Mouse (Mus musculus): ENCODE data around the gene Rnf220. TPM values are rescaled to one million over a fixed set of nuclear protein-coding genes. Genes with fewer than 3 reads are reported as not detected.

Gene Rnf220
- polyA plus RNA-seq, 1 experiment from 2014 or later, result 63.3 TPM

- no peak for DNase-seq (ENCODE audit: low spot score, missing footprints)
- no peak overlapping the region for H3K4me3 ChIP-seq (ENCODE audit: low read depth, low read length)
- no peak overlapping the region; the same call in 1 of the 2 replicates for H3K27ac ChIP-seq (ENCODE audit: low read depth, low read length)
- 77% methylated on average over 5 of the region's 5 CpGs for WGBS
- peaks cover 31% of the 10 kb centered on the region for H3K27me3 ChIP-seq (ENCODE audit: control insufficient read depth, insufficient read depth, low read length)
- H3K9me3 ChIP-seq (ENCODE audit: control insufficient read depth, low read length), result no peaks in the 10 kb centered on the region
- no peak overlapping the region for H3K4me2 ChIP-seq
- peaks cover 38% of the 10 kb centered on the region for H3K4me1 ChIP-seq (ENCODE audit: control insufficient read depth, insufficient read depth, low read length)
- H3K9ac ChIP-seq (ENCODE audit: low read length), result no peak overlapping the region
- no peaks in the 10 kb centered on the region for H3K36me3 ChIP-seq (ENCODE audit: control insufficient read depth, insufficient read depth, low read length)
- no peak for ATAC-seq (ENCODE audit: low FRiP score)
Measured at GRCm38 (mm10) chr4:117482103-117482502, 14.7 kb downstream of the Rnf220 start.

- H3K4me1 ChIP-seq (ENCODE audit: control insufficient read depth, insufficient read depth, low read length), result peaks cover 37% of the 10 kb centered on the region
- H3K27ac ChIP-seq (ENCODE audit: low read depth, low read length), result peak overlapping the region; percentile 57
- ATAC-seq (ENCODE audit: low FRiP score) (peak; percentile 41), DNase-seq (ENCODE audit: low spot score, missing footprints) (peak; percentile 90)
- H3K4me3 ChIP-seq (ENCODE audit: low read depth, low read length), result no peak overlapping the region
- H3K9ac ChIP-seq (ENCODE audit: low read length), result peak overlapping the region; percentile 20; the same call in 1 of the 2 replicates
- peaks cover 20% of the 10 kb centered on the region for H3K27me3 ChIP-seq (ENCODE audit: control insufficient read depth, insufficient read depth, low read length)
- WGBS, result 18% methylated on average over 11 of the region's 11 CpGs
- no peaks in the 10 kb centered on the region for H3K9me3 ChIP-seq (ENCODE audit: control insufficient read depth, low read length)
- peak overlapping the region; percentile 17; the same call in 1 of the 2 replicates for H3K4me2 ChIP-seq
- H3K36me3 ChIP-seq (ENCODE audit: control insufficient read depth, insufficient read depth, low read length), result no peaks in the 10 kb centered on the region
Measured at GRCm38 (mm10) chr4:117480611-117481445, 16.0 kb downstream of the Rnf220 start.

DNA sequence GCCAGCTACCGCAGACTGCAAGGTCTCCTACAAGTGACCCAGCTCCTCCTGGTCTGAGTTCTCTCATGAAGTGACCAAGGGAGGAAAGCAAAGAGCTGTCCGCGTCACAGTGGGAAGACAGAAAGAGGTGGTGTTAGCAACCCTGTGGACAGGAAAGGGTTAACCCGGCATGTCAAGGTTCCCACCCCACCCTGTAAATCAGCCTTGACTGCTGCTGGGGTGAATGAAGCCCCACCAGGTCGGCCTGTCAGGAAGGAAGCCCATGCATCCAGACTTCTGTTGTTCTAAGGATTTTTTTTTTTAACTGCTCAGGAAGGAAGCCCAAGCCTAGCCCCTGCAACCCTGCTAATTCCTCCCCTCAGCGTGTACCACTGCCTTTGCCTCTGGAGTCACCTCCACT, 16.9 kb downstream of the Rnf220 start:
- H3K27me3 ChIP-seq (ENCODE audit: control insufficient read depth, insufficient read depth, low read length), result peaks cover 11% of the 10 kb centered on the region
- H3K4me2 ChIP-seq, result no peak overlapping the region
- 0 out of 2 replicates have a peak overlapping the region, but pooled peaks have one; percentile 57 for H3K27ac ChIP-seq (ENCODE audit: low read depth, low read length)
- WGBS, result 55% methylated on average over 6 of the region's 6 CpGs
- no peak for ATAC-seq (ENCODE audit: low FRiP score)
- H3K9me3 ChIP-seq (ENCODE audit: control insufficient read depth, low read length), result no peaks in the 10 kb centered on the region
- H3K4me1 ChIP-seq (ENCODE audit: control insufficient read depth, insufficient read depth, low read length), result peaks cover 32% of the 10 kb centered on the region
- H3K4me3 ChIP-seq (ENCODE audit: low read depth, low read length), result no peak overlapping the region
- DNase-seq (ENCODE audit: low spot score, missing footprints), result peak; percentile 90
- H3K9ac ChIP-seq (ENCODE audit: low read length), result no peak overlapping the region
- H3K36me3 ChIP-seq (ENCODE audit: control insufficient read depth, insufficient read depth, low read length), result no peaks in the 10 kb centered on the region

GRCm38 (mm10) chr4:117478101-117478673, 18.7 kb downstream of the Rnf220 start:
- Histone ChIP-seq H3K27ac (ENCODE audit: low read depth, low read length) (no peak overlapping the region), H3K4me3 (ENCODE audit: low read depth, low read length) (no peak overlapping the region), H3K9ac (ENCODE audit: low read length) (no peak overlapping the region), H3K4me1 (ENCODE audit: control insufficient read depth, insufficient read depth, low read length) (peaks cover 23% of the 10 kb centered on the region), H3K4me2 (no peak overlapping the region), H3K27me3 (ENCODE audit: control insufficient read depth, insufficient read depth, low read length) (peaks cover 7% of the 10 kb centered on the region), H3K9me3 (ENCODE audit: control insufficient read depth, low read length) (no peaks in the 10 kb centered on the region), H3K36me3 (ENCODE audit: control insufficient read depth, insufficient read depth, low read length) (no peaks in the 10 kb centered on the region)
- DNase-seq (ENCODE audit: low spot score, missing footprints) (peak; percentile 76), ATAC-seq (ENCODE audit: low FRiP score) (no peak)
- WGBS, result 82% methylated on average over 15 of the region's 15 CpGs

GRCm38 (mm10) chr4:117477401-117477800, 19.5 kb downstream of the Rnf220 start:
- H3K4me2 ChIP-seq, result no peak overlapping the region
- H3K4me3 ChIP-seq (ENCODE audit: low read depth, low read length), result no peak overlapping the region
- DNase-seq (ENCODE audit: low spot score, missing footprints) (peak; percentile 35), ATAC-seq (ENCODE audit: low FRiP score) (no peak)
- H3K9ac ChIP-seq (ENCODE audit: low read length), result no peak overlapping the region
- WGBS, result 59% methylated on average over 5 of the region's 5 CpGs
- H3K9me3 ChIP-seq (ENCODE audit: control insufficient read depth, low read length), result no peaks in the 10 kb centered on the region
- H3K27me3 ChIP-seq (ENCODE audit: control insufficient read depth, insufficient read depth, low read length), result peaks cover 7% of the 10 kb centered on the region
- no peaks in the 10 kb centered on the region for H3K36me3 ChIP-seq (ENCODE audit: control insufficient read depth, insufficient read depth, low read length)
- H3K4me1 ChIP-seq (ENCODE audit: control insufficient read depth, insufficient read depth, low read length), result peaks cover 23% of the 10 kb centered on the region
- no peak overlapping the region for H3K27ac ChIP-seq (ENCODE audit: low read depth, low read length)

DNA sequence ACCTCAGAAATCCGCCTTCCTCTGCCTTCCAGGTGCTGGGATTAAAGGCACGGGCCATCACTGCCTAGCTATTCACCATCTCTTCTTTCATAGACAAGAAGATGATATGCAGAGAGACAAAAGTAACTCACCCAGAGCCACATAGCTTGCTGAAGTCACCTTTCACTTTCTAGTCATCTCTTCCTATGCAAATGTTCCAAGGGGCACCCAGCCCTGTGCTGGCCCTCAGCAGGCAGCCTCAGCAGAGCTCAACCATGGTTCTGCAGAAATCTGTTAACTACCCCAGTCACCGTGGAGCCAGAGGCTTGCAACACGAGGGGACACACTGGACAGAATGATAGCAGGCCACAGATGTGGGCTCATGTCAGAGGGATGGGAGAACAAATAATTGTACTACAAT, 20.1 kb downstream of the Rnf220 start:
- Histone ChIP-seq H3K27ac (ENCODE audit: low read depth, low read length) (no peak overlapping the region), H3K4me1 (ENCODE audit: control insufficient read depth, insufficient read depth, low read length) (peaks cover 21% of the 10 kb centered on the region), H3K9me3 (ENCODE audit: control insufficient read depth, low read length) (no peaks in the 10 kb centered on the region), H3K27me3 (ENCODE audit: control insufficient read depth, insufficient read depth, low read length) (peaks cover 4% of the 10 kb centered on the region), H3K4me2 (no peak overlapping the region), H3K9ac (ENCODE audit: low read length) (no peak overlapping the region), H3K36me3 (ENCODE audit: control insufficient read depth, insufficient read depth, low read length) (no peaks in the 10 kb centered on the region), H3K4me3 (ENCODE audit: low read depth, low read length) (no peak overlapping the region)
- ATAC-seq (ENCODE audit: low FRiP score) (no peak), DNase-seq (ENCODE audit: low spot score, missing footprints) (peak; percentile 37)
- WGBS, result 63% methylated on average over 4 of the region's 4 CpGs

- Histone ChIP-seq H3K27me3 (ENCODE audit: control insufficient read depth, insufficient read depth, low read length) (peaks cover 4% of the 10 kb centered on the region), H3K4me2 (no peak overlapping the region), H3K27ac (ENCODE audit: low read depth, low read length) (no peak overlapping the region), H3K9ac (ENCODE audit: low read length) (no peak overlapping the region), H3K4me1 (ENCODE audit: control insufficient read depth, insufficient read depth, low read length) (peaks cover 16% of the 10 kb centered on the region), H3K36me3 (ENCODE audit: control insufficient read depth, insufficient read depth, low read length) (no peaks in the 10 kb centered on the region), H3K4me3 (ENCODE audit: low read depth, low read length) (no peak overlapping the region), H3K9me3 (ENCODE audit: control insufficient read depth, low read length) (no peaks in the 10 kb centered on the region)
- ATAC-seq (ENCODE audit: low FRiP score) (no peak), DNase-seq (ENCODE audit: low spot score, missing footprints) (no peak)
Measured at GRCm38 (mm10) chr4:117476355-117476754, 20.5 kb downstream of the Rnf220 start.

DNA sequence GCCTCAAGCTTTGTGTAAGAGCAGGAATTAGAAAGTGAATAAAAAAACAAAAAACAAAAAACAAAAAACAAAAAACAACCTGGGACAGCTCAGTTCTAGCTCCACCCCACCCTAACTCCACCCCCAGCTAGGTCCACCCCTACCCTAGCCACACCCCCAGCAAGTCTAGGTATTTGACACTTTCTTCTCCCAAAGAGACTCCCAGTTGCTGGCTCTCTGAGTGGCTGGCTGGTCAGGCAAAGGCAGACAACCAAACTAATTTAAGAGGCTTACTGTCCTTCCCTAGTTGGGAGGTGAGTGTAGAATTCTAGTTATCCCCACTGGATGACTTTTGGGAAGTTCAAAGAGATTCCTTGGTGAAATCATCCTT, 22.9 kb downstream of the Rnf220 start:
- Histone ChIP-seq H3K9me3 (ENCODE audit: control insufficient read depth, low read length) (no peaks in the 10 kb centered on the region), H3K4me3 (ENCODE audit: low read depth, low read length) (no peak overlapping the region), H3K36me3 (ENCODE audit: control insufficient read depth, insufficient read depth, low read length) (no peaks in the 10 kb centered on the region), H3K4me2 (no peak overlapping the region), H3K27me3 (ENCODE audit: control insufficient read depth, insufficient read depth, low read length) (no peaks in the 10 kb centered on the region; the same call in 1 of the 2 replicates), H3K9ac (ENCODE audit: low read length) (no peak overlapping the region), H3K4me1 (ENCODE audit: control insufficient read depth, insufficient read depth, low read length) (no peaks in the 10 kb centered on the region), H3K27ac (ENCODE audit: low read depth, low read length) (no peak overlapping the region)
- DNase-seq (ENCODE audit: low spot score, missing footprints), result no peak
- no peak for ATAC-seq (ENCODE audit: low FRiP score)

- Histone ChIP-seq H3K9ac (ENCODE audit: low read length) (no peak overlapping the region), H3K36me3 (ENCODE audit: control insufficient read depth, insufficient read depth, low read length) (no peaks in the 10 kb centered on the region), H3K4me1 (ENCODE audit: control insufficient read depth, insufficient read depth, low read length) (no peaks in the 10 kb centered on the region), H3K9me3 (ENCODE audit: control insufficient read depth, low read length) (no peaks in the 10 kb centered on the region), H3K4me3 (ENCODE audit: low read depth, low read length) (no peak overlapping the region), H3K27me3 (ENCODE audit: control insufficient read depth, insufficient read depth, low read length) (no peaks in the 10 kb centered on the region), H3K4me2 (no peak overlapping the region), H3K27ac (ENCODE audit: low read depth, low read length) (no peak overlapping the region)
- DNase-seq (ENCODE audit: low spot score, missing footprints) (peak; percentile 82), ATAC-seq (ENCODE audit: low FRiP score) (no peak)
- 61% methylated on average over 14 of the region's 14 CpGs for WGBS
Measured at GRCm38 (mm10) chr4:117473291-117473984, 23.4 kb downstream of the Rnf220 start.
